Mouse (Mus musculus) layer of hippocampus, adult 9-10 months (tissue): ENCODE measurements around the gene A930004D18Rik.

Experiments used
- DNase-seq: peaks from one replicate; pipeline ENCODE4 v3.0.0; 2022; ENCODE audit warnings: low spot score

The A930004D18Rik gene

DNA sequence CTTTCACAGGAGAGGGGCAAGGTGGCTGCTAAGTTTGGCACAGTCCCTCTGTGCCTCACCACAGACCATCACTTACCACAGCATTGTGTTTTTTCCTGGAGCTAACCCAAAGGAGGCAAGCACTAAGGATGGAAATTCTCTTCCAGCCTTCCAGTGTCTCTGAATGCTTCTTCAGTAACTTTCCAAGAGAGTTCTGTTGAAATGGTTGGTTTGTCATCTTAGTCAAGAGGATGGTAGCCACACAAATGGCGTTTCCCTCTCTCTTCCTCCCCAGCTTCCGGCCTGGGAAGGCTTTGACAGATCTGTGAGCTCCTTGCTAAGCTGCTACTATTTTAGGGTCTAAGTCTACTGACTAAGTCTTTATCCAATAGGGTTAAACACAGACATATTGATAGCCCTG, at the start of gene A930004D18Rik:
Gene A930004D18Rik (minus strand): TSS at position 247 of the 400 bp plus-strand sequence.
- no peak for DNase-seq

GRCm38 (mm10) chr2:18080182-18080860, 42.8 kb upstream of the A930004D18Rik start:
- no peak for DNase-seq

DNA sequence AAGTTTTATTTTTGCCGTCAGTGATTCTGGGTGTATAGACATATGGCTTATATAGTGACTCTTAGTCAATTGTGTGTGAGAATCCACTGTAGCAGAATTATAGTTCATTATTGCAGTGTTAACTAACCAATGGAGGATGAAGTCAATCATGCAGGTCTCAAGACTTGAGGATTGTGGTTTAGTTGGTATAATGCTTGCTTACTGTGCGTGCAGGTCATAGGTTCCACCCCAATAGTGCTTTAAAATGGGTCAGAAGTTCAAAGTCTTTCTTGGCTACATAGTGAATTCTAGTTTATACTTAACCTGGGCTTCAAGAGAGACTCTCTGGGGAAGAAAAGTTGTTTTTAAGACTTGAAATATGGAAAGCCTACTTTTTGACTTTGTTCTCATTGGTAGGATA, 34.4 kb upstream of the A930004D18Rik start:
- DNase-seq = no peak

DNA sequence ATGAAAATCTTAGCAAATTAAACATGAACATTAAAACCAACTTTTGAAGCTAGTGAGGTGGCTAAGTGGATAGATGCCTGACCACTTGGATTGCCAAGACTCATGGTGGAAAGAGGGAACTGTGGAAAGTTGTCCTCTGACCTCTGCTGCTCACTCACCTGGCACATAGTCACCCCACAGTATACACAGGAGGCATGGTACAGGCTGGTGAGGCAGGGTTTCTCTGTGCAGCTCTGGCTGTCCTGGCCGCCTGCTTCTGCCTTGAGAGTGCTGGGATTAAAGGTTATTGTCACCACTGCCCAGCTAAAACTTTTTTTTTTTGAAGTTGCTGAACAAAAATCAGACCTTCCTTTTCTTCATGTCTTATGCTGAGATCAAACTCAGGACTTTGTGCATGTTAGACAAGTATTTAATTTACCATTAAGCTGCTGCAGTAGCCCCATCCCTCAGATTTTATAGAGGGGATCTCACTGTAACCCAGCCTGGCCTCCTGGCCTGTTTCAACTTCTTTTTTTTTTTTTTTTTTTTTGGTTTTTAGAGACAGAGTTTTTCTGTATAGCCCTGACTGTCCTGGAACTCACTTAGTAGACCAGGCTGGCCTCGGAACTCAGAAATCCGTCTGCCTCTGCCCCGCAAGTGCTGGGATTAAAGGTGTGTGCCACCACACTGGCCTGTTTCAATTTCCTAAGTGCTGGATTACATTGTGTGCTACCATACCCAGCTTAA, 30.7 kb upstream of the A930004D18Rik start:
- no peak for DNase-seq

GRCm38 (mm10) chr2:18066436-18066835, 28.9 kb upstream of the A930004D18Rik start:
- DNase-seq = no peak

DNA sequence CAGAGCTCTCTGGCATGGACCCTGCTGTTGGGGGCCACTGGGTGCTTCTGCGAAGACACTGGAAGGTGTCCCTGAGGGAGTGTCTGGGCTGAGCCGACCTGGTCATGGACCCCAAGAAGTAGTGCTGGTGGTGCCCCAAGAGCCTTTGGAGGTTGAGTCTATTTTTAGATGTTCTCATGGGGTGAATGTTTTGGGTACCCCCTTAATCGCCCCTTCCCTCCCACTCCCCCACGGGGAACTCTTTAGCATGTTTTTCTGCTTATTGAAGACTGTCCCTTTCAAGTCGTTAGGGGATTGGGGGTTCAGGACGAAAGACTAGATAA, 28.1 kb upstream of the A930004D18Rik start:
- no peak for DNase-seq

DNA sequence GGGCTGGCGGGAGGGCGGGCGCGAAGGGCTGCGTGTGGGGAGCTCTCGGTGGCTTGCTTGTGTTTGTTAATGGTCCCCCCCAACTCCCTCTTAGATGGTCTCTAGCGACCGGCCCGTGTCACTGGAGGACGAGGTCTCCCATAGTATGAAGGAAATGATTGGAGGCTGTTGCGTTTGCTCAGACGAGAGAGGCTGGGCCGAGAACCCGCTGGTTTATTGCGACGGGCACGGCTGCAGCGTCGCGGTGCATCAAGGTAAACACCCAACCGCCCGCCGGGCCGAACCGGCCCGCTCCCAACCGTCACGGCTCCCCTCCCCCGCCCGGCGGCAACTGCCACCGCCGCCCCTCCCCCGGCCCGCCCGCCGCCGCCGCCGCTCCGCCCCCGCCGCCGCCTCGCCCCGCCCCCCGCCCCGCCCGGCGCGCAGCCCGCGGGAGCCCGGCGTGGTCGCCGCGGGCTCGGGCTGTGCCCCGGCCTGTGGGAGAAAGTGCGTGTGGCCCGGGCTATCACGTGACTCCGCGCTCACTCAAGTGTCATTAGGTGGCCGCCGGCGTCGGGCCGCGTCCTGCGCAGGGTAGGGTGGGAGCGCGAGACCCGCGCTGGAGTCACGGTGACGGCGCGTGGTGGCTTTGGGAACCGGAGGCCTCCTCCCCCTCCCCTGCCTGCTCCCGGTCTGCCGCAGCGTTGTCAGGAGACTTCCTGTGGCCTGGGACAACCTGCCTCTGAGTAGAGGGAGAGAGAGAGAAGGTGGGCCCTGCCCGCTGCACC, 27.6 kb upstream of the A930004D18Rik start:
- DNase-seq = no peak

DNA sequence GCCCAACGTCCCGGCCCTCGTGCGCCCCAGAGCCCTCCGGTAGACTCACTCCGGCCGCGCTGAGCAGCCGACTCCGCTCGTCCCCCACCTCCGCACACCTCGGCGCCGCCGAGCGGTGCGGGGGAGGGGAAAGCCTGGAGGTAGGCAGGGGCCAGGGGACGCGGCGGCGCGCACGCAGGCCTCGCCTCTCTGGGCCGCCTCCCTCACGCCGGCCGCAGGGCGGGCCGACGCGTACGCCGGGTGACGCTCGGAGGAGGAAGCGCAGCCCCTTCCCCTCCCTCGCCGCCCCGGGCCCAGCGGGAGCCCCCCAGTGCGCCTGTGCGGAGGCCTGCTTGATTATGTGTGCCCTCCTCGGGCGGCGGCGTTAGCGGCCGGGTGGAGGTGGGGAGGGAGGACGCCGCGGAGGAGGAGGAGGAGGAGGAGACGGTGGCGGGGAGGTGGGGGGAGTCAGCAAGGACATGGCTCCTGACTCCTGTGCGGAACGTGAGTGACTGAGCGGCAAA, 26.9 kb upstream of the A930004D18Rik start:
- no peak for DNase-seq

DNA sequence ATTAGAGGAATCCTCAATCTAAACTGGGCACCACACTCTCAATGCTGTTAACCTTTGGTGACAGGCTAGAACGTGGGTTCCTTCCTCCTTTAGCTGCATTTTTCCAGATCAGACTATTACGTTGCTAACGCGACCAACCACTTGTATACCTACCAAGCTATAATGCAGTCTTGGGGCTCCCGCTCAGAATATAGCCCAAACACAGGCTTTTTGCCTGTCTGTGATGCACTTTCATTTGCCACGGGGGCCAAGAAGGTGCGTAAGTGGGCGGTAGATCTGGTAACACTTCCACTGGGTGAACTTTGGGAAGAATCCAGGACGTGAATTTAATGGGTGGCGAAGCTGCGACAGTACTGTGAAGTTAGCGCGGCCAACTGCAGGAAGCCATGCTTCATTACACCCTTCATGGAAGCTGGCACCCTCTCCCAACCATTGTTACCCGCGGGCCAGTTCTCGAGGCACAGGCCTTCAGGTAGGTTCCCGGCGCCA, 26.3 kb upstream of the A930004D18Rik start:
- no peak for DNase-seq

- no peak for DNase-seq
Measured at GRCm38 (mm10) chr2:18060396-18060795, 22.9 kb upstream of the A930004D18Rik start.

DNA sequence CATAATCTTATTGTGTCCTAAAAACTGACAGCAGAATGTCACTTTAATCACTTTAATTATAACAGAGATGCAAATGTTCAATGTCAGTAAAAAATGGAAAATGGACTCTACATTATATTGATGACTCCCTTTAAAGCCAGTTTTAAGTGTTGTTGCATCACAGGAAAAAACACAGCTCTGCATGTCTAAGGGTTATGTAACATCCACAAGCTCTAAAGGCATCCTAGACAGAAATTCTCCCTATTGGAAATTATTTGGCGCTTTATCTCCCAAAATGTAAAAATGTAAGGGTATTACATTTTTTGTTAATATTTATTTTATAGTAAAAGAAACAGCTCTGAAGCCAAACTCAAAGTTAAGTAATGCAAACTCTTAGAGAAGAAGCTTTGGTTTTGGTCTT, 22.4 kb upstream of the A930004D18Rik start:
- DNase-seq = no peak

- DNase-seq = no peak
Measured at GRCm38 (mm10) chr2:18059063-18059462, 21.5 kb upstream of the A930004D18Rik start.

DNA sequence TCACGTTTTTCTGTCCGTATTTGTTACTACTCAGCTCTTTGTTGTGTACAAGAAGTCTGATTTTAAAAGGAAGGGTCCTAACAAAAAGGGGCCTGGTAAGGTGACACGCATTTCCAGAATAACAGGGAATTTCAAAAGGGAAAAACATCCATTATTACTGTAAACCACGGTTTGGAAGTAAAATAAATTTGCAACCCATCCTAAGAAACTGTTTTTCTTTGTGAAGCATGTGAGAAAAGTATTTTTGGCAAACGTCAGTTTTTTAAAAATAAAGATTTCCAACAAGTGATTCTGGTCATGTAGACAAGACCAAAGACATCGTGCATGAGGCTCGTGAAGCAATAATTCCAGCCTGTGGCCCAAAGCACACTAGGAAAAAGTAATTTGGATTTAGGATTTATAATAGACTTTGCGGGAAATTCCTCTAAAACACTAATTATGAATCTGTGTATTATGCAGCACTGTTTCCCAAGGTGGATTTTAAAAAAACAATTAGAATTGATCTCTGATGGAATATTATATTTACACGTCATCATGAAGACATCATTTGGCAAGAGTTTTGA, 20.7 kb upstream of the A930004D18Rik start:
- no peak for DNase-seq

DNA sequence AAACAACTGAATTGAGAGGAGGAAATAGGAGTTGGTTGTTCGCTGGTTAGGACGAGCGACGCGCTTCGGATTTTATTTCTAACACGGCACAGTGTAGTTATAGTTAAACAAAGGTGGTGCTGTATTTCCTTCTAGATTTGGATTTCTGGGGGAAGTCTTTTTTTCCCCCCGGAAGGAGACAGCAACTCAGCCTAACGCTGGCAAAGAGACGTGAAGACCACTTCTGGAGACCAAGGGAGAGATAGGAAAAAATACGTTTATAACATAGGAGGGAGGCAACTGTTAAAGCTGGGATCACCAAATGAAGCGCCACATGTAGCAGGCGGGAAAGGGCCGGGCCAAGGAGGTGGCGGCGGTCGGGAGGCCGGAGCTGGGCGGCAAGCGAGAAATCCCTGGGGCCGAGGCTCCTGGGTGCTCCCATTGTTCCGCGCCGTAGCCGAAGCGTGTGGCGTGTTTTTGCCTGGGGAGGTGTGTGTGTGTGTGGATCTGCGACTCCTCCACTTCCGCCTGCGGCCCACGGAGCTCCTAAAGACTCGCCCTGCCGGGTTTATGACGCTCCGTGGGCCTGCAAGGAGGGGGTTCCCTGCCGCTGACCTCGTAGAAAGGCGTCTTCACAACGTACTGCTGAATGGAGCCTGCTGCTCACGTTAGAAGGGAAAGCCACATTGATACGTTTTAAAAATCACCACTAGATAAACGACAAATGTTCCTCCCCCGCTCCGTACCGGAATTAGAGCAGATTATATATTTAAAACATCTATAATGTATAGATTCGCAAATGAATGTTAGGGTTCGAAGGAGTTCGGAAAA, 20.0 kb upstream of the A930004D18Rik start:
- DNase-seq = no peak

GRCm38 (mm10) chr2:18056786-18057255, 19.3 kb upstream of the A930004D18Rik start:
- DNase-seq = no peak

- no peak for DNase-seq
Measured at GRCm38 (mm10) chr2:18055929-18056785, 18.6 kb upstream of the A930004D18Rik start.

GRCm38 (mm10) chr2:18055016-18055928, 17.7 kb upstream of the A930004D18Rik start, which contains the start of gene Mllt10:
Gene Mllt10 (plus strand): TSS chr2:18055237.
- no peak for DNase-seq

DNA sequence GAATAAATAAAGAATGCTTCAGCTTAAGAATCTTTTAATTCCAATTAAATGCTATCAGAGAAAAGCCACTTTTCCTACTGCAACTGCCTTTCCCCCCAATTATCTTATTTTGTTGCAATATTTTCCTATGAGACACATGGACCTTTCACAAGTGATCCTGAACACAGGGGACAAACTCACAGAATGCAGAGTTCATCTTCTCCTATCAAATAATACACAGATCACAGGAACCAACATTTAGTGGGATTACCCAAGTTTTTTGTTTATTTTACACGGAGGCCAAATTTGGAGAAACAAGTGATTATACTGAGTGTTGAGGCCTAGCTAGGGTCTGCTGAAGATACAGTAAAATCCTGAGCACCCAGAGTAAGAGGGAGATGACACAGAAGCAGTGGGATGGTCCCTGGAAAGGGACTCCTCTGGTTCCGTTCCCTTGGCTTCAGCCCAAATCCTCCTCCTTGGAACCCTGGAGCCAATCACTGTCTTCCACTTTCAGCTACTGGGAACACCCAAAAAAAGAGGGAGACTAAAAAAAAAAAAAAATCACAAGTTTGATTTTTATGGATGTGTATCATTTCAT, 16.5 kb upstream of the A930004D18Rik start:
- no peak for DNase-seq
